Mouse (Mus musculus): ENCODE results near the gene Vps13d.

Gene Vps13d

DNA sequence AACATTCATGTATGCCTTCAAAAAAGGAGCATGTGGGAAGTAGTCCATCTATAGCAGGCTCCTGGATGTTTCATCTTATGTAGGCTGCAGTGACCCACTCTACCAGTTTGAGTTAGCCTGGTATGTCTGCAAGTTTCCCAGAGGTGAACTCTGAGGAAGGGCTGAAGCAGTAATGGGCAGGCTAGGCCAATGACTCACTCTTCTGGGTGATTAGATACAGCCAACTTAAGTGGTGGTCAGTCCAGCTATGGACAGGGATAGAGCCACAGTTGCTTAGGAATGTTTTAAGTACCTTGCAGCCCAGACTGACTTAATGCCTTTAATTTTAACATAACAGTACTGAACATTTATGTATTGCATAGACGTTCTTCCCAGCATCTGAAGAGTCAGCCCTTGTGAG lies 192.1 kb downstream of the Vps13d start:
- DNase-seq (ENCODE audit: low read depth), result peak; percentile 57

DNA sequence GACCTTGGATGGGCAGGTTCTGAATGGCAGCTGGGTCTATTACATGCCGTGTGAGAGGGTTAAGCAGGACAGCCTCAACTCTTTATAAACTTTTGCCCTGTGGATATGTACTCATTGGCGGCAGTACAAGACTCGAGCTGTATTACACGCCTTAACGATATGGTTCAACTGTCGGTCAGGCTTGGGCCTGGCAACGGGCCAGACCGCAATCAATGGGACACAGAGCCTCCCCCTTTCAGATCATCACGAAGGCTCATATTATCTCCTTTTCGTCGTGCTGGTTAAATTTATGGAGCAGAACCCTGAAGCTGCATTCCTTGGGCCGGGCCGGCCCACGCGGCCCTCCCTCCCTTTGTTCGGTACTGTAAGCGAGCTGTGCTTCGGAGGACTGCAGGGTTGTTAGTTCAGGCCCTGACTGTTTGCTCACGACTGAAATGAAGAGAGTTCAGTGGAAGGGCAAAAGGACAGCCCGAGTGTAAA lies 194.9 kb downstream of the Vps13d start:
- peak; percentile 98 for DNase-seq (ENCODE audit: low read depth)

DNA sequence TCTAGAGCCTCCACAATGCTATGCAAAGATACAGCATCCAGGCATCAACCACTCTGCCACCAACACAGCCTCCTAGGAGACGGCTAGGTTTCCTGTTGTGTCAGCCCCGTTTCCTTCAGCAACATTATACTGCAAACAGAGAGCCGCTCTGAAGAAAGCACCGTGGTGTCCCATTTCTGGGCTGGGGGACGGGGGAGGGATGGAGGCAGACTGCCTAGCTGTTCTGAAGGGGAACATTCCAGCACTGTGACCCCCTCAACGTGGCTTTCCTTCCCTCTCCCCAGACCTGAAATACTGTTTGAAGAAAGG lies 195.3 kb downstream of the Vps13d start:
- DNase-seq (ENCODE audit: low read depth), result no peak

DNA sequence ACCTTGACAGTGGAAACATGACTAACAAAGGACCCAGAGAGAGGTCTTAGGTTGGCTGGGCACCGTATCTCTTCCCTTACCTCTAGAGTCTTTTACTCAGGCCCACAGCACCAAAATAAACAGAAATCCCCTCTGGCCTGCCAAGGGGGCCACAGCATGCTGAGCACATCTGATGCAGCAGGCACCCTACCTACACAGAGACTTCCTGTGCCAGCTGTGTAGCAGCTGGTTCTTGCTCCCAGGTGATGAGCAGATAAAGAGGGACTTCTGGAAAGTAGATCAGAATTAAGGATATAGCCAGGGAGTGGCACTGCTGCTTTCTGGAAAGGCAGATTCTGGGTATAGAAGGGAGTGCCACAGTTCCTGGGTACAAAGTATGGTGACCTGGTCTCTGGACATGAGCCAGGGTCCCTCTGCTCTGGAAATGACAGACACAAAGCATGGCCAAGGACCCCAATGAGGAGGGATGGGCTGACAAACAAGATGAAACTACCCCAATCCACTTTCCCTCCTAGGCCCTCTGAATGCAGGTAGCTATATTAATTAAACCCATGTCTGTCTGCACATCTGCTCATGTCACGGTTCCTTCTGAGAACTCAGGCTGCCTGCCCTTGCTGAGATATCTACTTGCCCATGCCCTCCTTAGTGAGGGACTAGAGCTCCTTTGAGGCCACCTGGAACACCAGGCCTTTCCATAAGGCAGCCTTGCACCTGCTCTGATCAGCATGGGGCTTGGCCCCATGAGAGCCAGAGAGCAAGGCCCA lies 195.8 kb downstream of the Vps13d start:
- no peak for DNase-seq (ENCODE audit: low read depth)

DNA sequence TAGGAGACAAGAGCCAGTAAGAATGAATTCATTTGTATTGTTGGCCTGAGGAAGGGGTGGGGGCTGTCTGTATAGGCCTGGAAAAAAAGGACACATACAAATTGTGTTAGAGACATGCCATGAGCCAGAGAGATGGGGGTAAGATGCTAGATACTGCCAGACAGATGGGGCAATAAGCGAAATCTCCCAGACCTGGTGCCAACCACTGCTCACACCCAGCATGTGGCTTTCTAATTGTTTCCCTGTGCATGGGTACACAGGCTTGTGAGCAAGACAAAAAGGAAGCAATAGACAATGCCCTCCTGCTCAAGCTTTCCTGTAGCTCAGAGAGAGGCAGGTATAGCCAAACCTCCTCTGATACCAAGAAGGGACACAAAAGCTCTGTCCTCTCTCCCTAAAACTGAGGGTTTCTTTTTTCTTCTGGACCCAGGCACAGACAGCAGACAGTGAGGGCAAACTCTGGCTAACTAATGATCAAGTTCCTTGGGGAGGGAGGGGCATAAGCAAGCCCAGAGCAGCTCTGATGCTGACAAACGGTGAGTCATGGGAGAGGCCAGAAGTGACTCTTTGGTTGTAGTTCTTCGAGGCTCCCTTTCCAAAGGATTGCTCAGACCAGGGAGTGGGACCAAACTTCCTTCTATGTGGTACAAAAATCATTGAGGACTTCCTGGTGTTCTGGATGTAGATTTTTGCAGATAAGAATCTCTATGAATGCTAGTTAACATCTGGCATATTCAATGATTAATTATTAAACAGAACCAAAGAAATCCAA lies 196.7 kb downstream of the Vps13d start:
- peak; percentile 86 for DNase-seq (ENCODE audit: low read depth)

DNA sequence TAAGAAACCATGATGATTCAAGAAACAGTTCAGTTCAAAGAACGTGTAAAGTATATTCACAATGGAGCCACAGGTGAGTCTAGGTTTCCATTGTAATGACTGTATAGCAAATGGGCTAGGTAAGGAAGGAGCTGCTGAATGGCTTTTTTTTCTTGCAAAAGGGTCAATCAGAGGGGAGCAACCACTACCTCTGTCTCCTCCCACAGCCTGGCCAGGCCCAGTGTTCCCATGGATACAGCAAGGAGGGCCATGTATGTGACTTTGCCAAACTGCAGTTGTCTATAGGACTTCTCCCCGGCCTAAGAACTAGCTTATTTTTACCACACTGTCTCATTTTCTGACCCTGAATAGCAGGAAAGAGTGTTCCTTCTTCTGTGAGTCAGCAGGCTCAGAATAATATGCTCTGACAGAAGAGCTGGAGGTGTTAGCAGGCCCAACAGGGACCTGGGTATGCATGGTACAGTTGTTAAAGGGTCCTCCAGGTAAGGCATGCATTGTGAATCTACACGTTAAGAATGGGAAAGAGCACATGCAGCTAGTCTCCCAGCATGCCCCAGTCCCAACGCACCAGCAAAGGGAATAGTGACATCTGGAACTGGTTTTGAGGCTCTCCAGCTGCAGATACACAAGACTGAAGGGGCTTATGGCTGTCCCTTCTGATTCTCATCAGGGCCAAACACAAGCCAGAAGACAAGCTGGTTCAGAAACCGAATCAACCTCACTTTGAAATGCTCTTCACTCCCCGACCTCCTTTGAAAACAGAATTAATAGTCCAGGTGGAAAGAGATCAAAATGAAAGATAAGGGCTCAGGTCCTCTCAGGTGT lies 197.6 kb downstream of the Vps13d start:
- no peak for DNase-seq (ENCODE audit: low read depth)

DNA sequence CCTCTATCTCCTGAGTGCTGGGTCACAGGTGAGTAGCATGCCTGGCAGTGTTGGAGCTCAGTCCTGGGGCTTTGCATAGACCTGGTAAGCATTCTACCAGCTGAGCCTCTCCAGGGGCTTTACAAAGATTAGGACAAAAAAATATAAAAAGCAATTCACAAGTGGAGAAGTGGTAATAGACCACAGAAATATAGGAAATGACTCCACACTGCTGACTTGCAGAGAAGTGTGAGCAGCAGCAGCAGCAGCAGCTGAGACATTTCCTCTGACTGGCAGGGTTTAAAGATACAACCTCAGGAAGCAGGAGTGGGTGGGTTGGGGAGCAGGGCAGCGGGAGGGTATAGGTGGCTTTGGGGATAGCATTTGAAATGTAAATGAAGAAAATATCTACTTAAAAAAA lies 199.0 kb downstream of the Vps13d start:
- DNase-seq (ENCODE audit: low read depth), result no peak

DNA sequence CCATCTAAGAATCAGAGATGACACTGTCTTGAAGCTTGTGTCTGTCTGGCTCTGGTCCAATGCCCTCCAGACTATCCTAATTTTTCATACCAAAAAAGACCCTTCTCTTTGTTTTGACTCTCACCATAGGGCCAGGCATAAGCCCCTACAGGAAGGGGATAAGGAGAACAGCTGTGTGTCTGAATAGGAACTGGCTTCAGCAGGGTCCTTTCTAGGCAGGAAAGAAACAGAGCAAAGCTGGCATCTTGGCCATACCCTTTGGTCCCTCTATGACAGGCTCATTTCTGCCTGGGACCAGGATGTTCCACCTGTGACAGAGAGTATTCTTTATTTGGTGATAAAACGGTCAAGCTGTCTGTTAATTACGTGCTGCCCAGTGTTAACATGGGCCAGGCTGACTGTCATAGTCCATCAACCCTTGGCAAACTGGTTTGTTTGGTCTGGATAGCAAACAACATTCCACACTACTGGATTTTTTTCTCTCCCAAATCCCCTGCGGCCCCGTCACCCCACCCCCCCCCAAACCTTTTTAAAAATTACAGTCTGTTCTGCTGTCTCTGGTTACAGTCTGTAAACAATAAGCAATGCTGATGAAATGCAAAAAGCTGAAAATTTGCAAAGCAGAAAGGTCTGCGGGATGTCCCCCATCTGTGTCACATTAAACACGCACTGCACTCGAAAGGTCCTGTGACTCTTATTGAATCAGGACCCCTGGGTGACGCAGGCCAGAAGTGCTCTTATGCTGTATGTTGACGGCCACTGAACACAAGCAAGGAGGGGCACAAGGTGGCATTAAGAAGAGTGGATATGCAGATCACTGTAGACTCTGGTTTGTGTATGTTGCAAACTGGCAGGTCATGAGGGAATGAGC lies 201.5 kb downstream of the Vps13d start:
- DNase-seq (ENCODE audit: low read depth), result peak; percentile 22

DNA sequence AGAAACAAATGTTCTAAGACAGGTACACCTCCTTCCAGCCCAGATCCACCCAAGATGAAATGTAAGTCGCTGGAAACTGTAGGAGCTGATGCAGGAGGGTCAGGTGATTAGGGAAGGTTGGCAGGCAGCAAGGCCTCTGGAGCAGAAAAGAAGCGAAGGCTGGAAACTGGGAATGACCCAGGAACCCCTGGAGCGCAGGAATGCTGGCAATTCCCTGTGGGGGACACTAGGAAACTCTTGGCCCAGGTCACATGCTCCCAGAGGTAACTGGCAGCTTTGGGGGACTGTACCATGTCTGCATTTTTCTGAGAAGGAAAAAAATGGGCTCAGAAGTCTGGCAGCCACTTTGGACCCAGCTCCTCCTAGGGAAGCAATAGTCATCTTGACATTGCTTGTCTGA lies 202.4 kb downstream of the Vps13d start:
- DNase-seq (ENCODE audit: low read depth), result no peak

DNA sequence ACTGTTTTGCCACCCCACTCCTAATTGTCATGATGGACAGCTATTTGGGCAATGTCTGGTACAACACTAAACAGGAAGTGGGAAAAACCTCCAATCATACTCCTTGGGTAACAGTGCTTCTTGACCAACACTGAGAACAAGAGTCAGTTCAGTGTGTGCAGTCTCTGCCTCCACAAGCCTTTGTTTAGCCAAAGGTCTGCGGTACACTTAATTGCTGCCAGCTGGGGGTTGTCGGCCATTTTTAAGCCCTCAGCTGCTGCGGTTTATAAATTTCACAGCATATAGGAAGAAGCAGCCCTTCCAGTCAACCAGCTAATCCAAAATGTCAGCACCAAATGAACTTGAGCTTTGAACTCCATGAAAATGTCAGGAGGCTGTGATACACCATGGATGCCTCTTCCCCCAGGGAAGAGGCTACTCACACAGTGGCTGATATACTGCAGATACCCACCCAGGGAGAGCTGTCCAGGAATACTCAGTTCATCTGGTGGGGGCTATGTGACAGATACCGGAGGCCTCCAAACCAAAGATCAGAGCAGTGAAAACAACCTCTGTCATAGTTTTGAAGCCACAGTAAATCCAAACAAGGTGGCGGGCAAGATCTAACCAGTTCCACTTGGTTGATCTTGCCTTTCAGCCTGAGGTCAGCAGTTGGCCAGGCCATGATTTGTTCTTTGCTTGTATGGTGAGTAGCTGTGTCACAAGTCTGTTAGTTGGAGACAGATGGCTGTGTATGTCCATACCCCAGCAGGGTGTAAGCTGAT lies 206.2 kb downstream of the Vps13d start:
- DNase-seq (ENCODE audit: low read depth), result peak; percentile 51

DNA sequence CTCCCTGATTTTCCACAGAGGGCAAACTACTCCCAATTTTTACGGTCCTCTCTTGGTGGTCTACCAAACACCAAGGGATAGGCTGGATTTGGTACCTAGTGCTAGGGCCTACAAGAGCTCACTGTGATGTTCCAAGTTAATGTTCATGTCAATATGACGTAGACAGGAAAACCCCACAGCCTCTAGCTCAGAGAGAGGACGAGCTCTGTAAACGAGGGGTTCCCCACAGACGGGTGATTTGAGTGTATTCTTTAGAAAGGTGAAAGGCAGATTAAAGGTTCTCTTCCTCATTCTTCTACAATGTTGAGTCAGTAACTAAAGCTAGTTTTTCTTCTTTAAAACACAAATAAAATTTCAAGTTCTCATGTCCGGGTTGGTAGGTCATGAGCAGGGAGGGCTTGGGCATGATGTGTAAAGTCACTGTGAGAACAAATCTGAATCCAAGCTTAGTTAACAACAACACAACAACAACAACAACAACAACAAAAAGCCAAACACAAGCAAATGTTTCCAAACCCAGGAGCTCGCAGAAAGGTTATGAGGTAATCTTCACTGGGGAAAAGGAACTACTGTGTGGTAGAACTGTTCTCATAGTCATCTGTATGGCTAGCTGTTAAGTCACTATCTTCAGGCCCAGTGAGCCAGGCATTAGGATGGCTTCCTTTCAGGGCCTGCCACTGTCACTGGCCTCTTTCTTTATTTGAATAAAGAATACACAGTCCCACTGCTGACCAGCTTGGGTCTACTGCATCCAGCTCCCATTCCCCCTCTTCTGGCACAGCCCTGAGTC lies 208.6 kb downstream of the Vps13d start:
- no peak for DNase-seq (ENCODE audit: low read depth)

DNA sequence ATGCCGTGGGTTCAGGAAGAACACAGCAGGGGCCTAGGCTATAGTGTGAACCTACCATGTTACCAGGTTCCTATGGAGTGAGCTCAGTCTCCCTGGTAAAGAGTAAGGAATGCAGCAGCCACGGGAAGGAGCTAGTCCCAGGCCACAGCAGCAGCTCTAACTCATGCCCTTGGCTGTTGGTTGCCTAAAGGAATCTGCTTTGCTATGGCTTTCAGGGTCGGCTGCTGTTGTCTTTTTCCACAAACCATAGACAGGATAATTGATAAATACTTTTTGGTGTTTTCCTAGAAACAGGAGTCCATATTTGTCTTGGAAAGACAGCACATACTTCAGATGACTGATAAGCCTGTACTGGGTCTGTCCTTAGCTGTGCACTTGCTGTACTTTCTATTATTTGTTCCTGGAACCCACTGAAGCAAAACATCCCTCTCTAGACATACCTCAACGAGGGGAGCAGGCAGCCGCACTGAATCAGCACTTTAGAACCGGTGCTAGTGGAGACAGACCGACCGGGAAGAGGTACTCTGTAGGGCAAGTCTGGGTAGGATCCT lies 210.9 kb downstream of the Vps13d start:
- DNase-seq (ENCODE audit: low read depth), result peak; percentile 31

DNA sequence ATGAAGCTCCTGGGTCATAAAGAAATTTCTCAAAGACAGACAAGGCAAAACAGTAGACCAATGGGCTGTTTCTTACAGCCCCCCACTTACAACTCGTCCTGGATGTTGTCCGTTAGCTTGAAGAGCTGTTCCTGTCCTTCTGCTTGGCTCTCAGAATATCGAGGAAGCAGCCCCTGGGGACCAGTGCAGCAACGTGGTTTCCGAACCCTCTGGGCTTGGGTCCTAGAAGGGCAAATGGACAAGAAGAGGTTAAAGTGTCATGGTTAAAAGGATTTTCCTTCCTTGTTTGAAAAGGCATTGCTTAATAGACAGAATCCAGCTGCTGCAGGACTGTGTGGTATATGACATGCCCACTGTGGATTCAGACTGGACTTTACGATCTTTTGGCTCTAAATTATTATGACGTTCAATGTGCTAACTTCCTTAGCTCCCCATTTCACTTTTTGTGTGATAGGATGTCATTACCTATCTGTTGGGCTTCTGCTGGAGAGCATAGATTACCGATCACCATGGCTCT lies 211.5 kb downstream of the Vps13d start:
- no peak for DNase-seq (ENCODE audit: low read depth)

DNA sequence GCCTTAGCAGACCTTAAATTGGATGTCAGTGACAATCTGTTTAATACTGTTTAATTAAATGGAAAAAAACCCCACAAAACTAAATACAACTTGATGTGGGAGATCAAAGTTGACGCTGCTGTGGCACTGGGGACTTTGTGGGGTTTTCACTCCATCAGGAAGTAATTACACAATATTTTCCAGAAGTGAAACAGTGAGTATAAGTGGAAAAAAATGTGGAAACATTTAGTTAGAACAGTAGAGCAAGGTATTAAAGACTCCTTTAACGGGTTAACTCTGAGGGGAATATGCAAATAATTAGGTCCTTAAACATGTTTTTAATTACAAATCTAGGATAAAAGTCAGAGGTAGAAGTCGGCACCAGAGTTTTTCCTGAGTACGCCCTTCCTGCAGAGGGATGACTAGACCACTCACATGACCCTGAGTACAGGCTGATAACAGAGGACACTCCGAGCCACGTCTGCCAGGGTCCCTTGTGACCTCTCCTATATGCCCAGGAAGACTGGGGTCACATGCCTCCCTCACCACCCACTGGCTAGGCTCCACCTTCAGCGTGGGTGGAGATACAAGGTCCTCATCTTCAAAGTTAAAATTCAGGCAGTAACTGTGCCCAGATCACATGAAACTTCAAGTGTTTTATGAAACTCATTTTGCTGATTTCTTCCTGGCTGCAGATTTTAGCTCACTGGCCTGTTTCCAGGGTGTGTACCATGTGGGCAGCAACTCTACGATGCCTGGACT lies 213.8 kb downstream of the Vps13d start:
- DNase-seq (ENCODE audit: low read depth), result peak; percentile 38

DNA sequence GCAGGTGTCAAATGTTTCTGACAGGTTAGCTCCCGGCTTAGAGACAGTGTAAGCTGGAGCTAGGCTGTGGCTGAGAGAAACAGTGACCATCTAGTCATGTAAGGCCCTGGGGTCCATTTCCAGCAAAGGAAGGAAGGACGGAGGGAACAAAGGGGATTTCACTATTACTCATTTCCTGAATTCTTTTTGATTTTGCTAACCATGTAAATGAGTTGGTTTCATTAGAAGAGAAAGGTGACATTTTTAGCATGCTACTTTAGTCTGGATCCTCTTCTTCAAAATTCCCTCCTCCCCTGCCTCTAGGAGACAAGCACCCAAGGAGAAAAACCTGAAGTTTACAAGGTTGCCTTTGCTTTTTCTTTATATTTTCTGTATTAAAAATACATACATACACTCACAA lies 214.7 kb downstream of the Vps13d start:
- no peak for DNase-seq (ENCODE audit: low read depth)

DNA sequence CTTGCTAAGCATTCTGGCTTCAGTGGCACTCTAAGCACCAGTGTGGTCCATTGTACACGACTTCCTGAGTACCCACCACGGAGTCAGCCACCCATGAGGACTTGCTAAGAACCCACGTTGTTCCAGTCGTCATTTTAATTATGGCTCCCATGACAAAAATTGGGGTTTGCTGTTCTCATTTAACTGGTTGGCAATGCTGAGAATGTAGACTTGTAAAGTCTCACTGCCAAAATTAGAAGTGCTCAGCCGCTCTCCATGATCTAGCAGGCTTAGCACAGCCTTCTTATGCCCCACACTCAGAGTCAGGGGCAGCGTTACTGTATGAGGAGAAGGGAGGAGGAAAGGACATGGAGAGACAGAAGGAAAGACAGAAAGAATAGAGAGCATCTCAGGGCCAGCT lies 216.8 kb downstream of the Vps13d start:
- no peak for DNase-seq (ENCODE audit: low read depth)

DNA sequence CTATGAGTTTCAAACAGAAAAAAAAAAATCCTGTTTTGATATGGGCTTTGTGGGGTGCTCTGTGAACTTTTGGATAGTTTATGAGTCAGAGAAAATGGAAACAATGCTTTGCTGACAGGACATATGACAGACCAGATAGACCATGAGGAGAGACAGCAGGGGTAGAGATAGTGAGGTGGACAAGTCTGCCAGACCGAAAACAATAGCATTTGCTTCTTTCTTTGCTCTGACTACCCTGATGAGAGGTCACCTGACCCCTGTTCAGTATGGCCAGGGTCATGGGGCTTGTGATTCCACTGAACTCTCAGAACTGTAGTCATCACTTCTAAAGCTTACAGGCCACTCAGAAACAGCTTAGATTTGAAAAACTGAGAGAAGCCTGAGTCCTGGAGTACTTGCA lies 217.7 kb downstream of the Vps13d start:
- no peak for DNase-seq (ENCODE audit: low read depth)

DNA sequence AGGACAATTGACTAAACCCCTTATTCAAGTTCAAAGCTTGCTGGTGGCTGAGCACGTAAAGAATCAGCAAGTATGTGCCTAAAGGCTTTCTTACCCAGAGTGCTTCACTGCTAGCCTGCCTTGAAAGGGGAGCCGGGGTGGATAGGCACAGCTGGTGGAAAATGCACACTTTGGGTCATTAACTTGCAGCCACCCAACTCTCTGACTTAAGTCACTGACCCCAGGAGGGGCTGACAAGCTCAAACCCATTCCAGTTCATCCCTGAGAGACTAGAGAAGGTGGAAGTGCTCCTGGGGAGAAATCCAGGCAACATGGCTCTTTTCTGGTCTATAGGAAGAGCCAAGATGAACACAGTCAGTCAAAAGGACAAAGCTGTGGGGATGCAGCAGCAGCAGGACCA lies 219.3 kb downstream of the Vps13d start:
- no peak for DNase-seq (ENCODE audit: low read depth)

DNA sequence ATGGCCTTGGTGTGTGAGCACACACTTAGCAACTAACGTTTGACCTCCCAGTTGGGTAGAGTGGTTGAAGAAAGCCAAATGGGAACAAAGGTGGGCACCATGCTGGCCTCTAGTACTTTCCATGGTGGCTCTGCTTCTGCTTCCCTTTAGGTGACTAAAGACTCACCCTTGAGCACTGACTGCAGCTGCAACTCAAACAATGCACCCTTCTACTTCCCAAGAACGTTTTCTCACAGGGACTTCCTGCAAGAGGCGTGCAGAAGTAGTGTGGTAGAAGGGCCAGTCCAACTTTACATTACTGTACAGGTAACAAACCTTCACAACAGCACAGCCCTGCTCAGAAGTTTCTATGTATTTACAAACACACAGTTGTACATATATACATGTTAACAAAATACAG lies 220.3 kb downstream of the Vps13d start:
- DNase-seq (ENCODE audit: low read depth), result no peak

Measured in NIH3T3 (cell line).